Mouse (Mus musculus) kidney, postnatal 0 days (tissue): ENCODE measurements at regions not wholly inside any gene's neighbourhood (a gene's known extent, or its start where the extent isn't known, plus 50 kb on each side); places are given as distances from the start of the nearest gene placed in this dataset.

Experiments used
- ATAC-seq: fragments of 200-750 bp; cut with Nextera tagmentation; replicated peaks from 2 replicates; pipeline ENCODE4 v1.8.0; 2017; ENCODE audit warnings: low read depth, moderate number of reproducible peaks, moderate TSS enrichment, moderate library complexity; ENCODE audit not compliant: low FRiP score
- DNase-seq: peaks from one replicate; pipeline ENCODE4 v3.0.0-alpha.2; 2016; ENCODE audit warnings: low spot score
- H3K27ac ChIP-seq: fragments of 300-500 bp; sonication (generic); 2 replicates; pipeline ENCODE4 v1.5.1; 2014; ENCODE audit warnings: mild to moderate bottlenecking
- H3K27me3 ChIP-seq: fragments of 300-500 bp; sonication (generic); 2 replicates; pipeline ENCODE4 v1.6.1; 2014; ENCODE audit warnings: low read length, mixed read lengths; ENCODE audit not compliant: insufficient read depth
- H3K36me3 ChIP-seq: fragments of 300-500 bp; sonication (generic); 2 replicates; pipeline ENCODE4 v1.6.1; 2014; ENCODE audit warnings: low read length, mixed read lengths; ENCODE audit not compliant: insufficient read depth
- H3K4me1 ChIP-seq: fragments of 300-500 bp; sonication (generic); replicated peaks from 2 replicates; pipeline ENCODE4 v1.6.1; 2014; ENCODE audit warnings: antibody characterized with exemption, low read length, mixed read lengths; ENCODE audit not compliant: insufficient read depth
- H3K4me2 ChIP-seq: fragments of 300-500 bp; sonication (generic); 2 replicates; pipeline ENCODE4 v1.6.1; 2014; ENCODE audit warnings: mild to moderate bottlenecking, low read length, moderate library complexity, mixed read lengths
- H3K4me3 ChIP-seq: fragments of 300-500 bp; sonication (generic); replicated peaks from 2 replicates; pipeline ENCODE4 v1.5.1; 2014; ENCODE audit warnings: low read depth, low read length
- H3K9ac ChIP-seq: fragments of 300-500 bp; sonication (generic); 2 replicates; pipeline ENCODE4 v1.6.1; 2014; ENCODE audit warnings: low read depth, low read length
- H3K9me3 ChIP-seq: fragments of 300-500 bp; sonication (generic); replicated peaks from 2 replicates; pipeline ENCODE4 v1.6.1; 2016; ENCODE audit warnings: low read length, inconsistent platforms, mixed read lengths
- CTCF ChIP-seq: IDR thresholded peaks from 2 replicates; pipeline ENCODE4 v1.5.1; 2016; ENCODE audit warnings: antibody characterized with exemption, low read depth, mild to moderate bottlenecking, moderate library complexity
- WGBS: fragments of 180-500 bp; shearing (Covaris S2); extraction: QIAGEN DNeasy Blood & Tissue Kit; methylation state at CpG from one replicate; pipeline ENCODE4 v1.1.7; 2014; 5-methylcytosine and 5-hydroxymethylcytosine counted together

DNA sequence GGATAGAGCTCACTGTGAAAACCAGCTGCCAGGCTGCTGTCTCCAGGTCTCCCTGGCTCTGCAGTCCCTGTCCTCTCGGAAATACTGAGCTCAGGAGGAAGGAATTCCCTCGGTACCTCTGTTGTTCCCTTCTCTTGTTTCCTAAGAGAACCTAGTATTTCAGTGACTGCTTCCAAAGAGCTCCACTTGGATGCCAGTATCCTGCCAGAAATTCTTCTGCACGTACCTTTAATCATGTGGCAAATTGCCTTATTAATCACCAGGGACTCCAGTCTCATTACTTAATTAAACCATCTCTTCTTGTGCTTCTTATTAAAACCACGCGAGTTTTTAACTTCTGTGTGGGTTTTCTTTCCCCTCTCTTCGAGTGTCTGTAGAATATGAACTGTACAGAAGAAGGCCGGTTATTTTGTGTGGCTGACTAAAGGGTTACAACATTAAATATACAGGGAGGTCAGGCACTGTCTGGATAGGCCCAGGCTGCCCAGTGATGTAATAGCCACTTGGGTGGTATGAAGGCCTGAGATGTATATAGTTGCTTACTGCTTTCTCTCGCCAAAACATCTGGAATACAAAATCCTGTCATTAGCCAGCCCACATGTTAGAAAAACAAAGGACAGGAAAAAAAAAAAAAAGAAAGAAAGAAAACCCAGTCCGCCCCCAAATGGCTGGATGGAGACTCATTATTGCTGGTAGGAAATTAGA lies 183.2 kb downstream of the Gm10260 start:
- no peak overlapping the region for H3K4me2 ChIP-seq
- no peaks in the 10 kb centered on the region for H3K36me3 ChIP-seq
- ATAC-seq: no peak
- H3K27ac ChIP-seq: peak overlapping the region; percentile 31; the same call in 1 of the 2 replicates
- 34% methylated on average over 9 of the region's 9 CpGs for WGBS
- no peak overlapping the region for H3K4me3 ChIP-seq
- H3K4me1 ChIP-seq: peaks cover 9% of the 10 kb centered on the region; the same call in 1 of the 2 replicates
- TF ChIP-seq CTCF: no peak
- DNase-seq: peak; percentile 87
- no peaks in the 10 kb centered on the region for H3K9me3 ChIP-seq
- H3K9ac ChIP-seq: no peak overlapping the region
- H3K27me3 ChIP-seq: no peaks in the 10 kb centered on the region

GRCm38 (mm10) chr13:97573601-97574000 lies 186.8 kb downstream of the Gm10260 start:
- TF ChIP-seq CTCF: no peak
- Histone ChIP-seq H3K4me2 (no peak overlapping the region), H3K27me3 (no peaks in the 10 kb centered on the region), H3K9ac (no peak overlapping the region), H3K4me1 (0 out of 2 replicates have a peak, but pooled peaks cover 5% of the 10 kb centered on the region), H3K27ac (no peak overlapping the region), H3K9me3 (no peaks in the 10 kb centered on the region), H3K4me3 (no peak overlapping the region), H3K36me3 (no peaks in the 10 kb centered on the region)
- DNase-seq: no peak
- WGBS: 78% methylated on average over 3 of the region's 3 CpGs
- no peak for ATAC-seq

- no peak overlapping the region for H3K9ac ChIP-seq
- H3K27ac ChIP-seq: no peak overlapping the region
- no peak for TF ChIP-seq CTCF
- H3K9me3 ChIP-seq: no peaks in the 10 kb centered on the region
- H3K4me1 ChIP-seq: 0 out of 2 replicates have a peak, but pooled peaks cover 5% of the 10 kb centered on the region
- H3K4me2 ChIP-seq: no peak overlapping the region
- ATAC-seq: no peak
- no peaks in the 10 kb centered on the region for H3K36me3 ChIP-seq
- no peak for DNase-seq
- no peaks in the 10 kb centered on the region for H3K27me3 ChIP-seq
- no peak overlapping the region for H3K4me3 ChIP-seq
- WGBS: 75% methylated on average over 3 of the region's 3 CpGs
Observed at GRCm38 (mm10) chr13:97572352-97572751, 188.1 kb downstream of the Gm10260 start.

DNA sequence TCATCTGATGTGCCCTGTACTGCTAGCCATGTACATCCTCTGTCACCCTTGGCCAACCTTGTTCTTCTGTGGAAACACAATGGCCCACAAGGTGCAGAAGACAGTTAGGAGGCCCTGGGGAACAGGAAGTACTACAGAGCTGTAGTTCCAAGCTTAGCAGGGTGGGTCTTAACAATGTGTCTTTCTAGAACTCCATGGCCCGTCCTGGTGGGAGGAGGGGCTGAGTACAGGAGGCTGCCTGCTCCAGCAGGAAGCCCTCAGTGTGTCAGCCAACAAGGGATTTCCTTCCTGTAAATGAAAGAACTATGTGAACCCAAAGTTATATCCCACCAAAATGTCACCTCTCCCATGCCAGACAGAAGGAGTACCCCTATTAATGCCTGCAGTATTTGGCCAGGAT lies 190.4 kb downstream of the Gm10260 start:
- ATAC-seq (no peak), DNase-seq (peak; percentile 56)
- no peak for TF ChIP-seq CTCF
- H3K36me3 ChIP-seq: no peaks in the 10 kb centered on the region
- 27% methylated on average over 1 of the region's 1 CpGs for WGBS
- no peak overlapping the region for H3K4me3 ChIP-seq
- H3K9ac ChIP-seq: no peak overlapping the region
- H3K4me2 ChIP-seq: no peak overlapping the region
- H3K9me3 ChIP-seq: no peaks in the 10 kb centered on the region
- H3K27ac ChIP-seq: no peak overlapping the region
- 0 out of 2 replicates have a peak, but pooled peaks cover 4% of the 10 kb centered on the region for H3K4me1 ChIP-seq
- H3K27me3 ChIP-seq: no peaks in the 10 kb centered on the region

DNA sequence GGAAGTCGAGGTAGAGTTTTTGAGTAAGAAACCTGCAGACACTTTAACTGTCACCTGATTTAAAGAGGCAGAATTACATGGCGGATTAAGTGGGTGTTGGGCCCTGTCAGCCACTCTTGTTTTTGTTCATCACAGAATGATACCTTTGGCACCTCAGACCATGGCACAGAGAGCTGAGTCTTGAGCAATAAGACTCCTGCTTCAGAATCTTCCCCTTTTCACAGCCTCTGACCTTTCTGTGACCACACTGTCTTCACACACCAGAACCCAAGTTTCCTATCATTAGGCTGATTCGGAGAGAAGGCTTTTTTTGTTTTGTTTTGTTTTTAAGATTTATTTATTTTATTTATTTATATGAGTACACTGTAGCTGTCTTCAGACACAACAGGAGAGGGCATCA lies 192.8 kb downstream of the Gm10260 start:
- Histone ChIP-seq H3K27ac (no peak overlapping the region), H3K9ac (no peak overlapping the region), H3K4me1 (0 out of 2 replicates have a peak, but pooled peaks cover 4% of the 10 kb centered on the region), H3K4me2 (no peak overlapping the region), H3K36me3 (no peaks in the 10 kb centered on the region), H3K27me3 (no peaks in the 10 kb centered on the region), H3K9me3 (no peaks in the 10 kb centered on the region), H3K4me3 (no peak overlapping the region)
- DNase-seq: no peak
- ATAC-seq: no peak
- TF ChIP-seq CTCF: no peak
- WGBS: 74% methylated on average over 3 of the region's 3 CpGs

GRCm38 (mm10) chr13:97566071-97566470 lies 194.4 kb downstream of the Gm10260 start:
- Histone ChIP-seq H3K9ac (no peak overlapping the region), H3K36me3 (no peaks in the 10 kb centered on the region), H3K27me3 (no peaks in the 10 kb centered on the region), H3K4me2 (no peak overlapping the region), H3K4me3 (no peak overlapping the region), H3K27ac (no peak overlapping the region), H3K4me1 (0 out of 2 replicates have a peak, but pooled peaks cover 4% of the 10 kb centered on the region), H3K9me3 (no peaks in the 10 kb centered on the region)
- ATAC-seq (no peak), DNase-seq (peak; percentile 21)
- 62% methylated on average over 7 of the region's 7 CpGs for WGBS
- TF ChIP-seq CTCF: no peak

GRCm38 (mm10) chr13:97562241-97562640 lies 198.2 kb downstream of the Gm10260 start:
- TF ChIP-seq CTCF: no peak
- H3K36me3 ChIP-seq: no peaks in the 10 kb centered on the region
- ATAC-seq: no peak
- no peaks in the 10 kb centered on the region for H3K9me3 ChIP-seq
- H3K27me3 ChIP-seq: no peaks in the 10 kb centered on the region
- no peak overlapping the region for H3K4me2 ChIP-seq
- no peak overlapping the region for H3K4me3 ChIP-seq
- no peak for DNase-seq
- H3K4me1 ChIP-seq: 0 out of 2 replicates have a peak, but pooled peaks cover 4% of the 10 kb centered on the region
- H3K9ac ChIP-seq: no peak overlapping the region
- WGBS: 88% methylated on average over 6 of the region's 6 CpGs
- no peak overlapping the region for H3K27ac ChIP-seq
